Mouse (Mus musculus): ENCODE measurements around the gene Sms.

GRCm38 (mm10) chrX:157415212-157415611 is 76.9 kb downstream of the Sms start, which contains the start of gene Phex:
- TF ChIP-seq POLR2A (IDR thresholded peaks at IDR 0.05; ENCODE audit: low read depth, low read length) (no peak), ETS1 (conservative IDR thresholded peaks at IDR 0.05; ENCODE audit: low read depth, low read length) (no peak), CTCF (conservative IDR thresholded peaks at IDR 0.05 in 1 of 2, IDR thresholded peaks at IDR 0.05 in 1 of 2; ENCODE audit: low read depth in 2 of 2, low read length in 2 of 2) (no peak), MAFK (IDR thresholded peaks at IDR 0.05; ENCODE audit: insufficient replicate concordance, low read length) (no peak)
